Mouse (Mus musculus): ENCODE measurements around the gene Nrip3.

DNA sequence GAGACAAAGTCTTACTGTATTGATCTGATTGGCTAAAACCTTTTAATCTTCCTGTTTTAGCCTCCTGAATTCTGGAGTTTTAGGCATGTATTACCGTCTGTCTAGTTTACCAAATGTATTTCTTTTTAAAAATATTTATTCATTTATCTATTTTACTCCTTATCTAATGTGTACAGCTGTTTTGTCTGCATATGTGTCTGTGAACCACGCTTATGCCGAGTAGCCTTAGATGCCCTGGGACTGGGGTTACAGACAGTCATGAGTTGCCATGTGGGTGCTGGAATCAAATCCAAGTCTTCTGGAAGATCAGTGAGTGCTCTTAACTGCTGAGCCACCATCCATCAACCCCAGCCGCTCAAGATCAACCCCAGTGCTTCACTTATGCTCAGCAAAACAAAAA is 36.8 kb upstream of the Nrip3 start:
- no peak for TF ChIP-seq CTCF (IDR thresholded peaks at IDR 0.05)
- no peak for TF ChIP-seq EP300 (IDR thresholded peaks at IDR 0.05)
